21 mouse cellular contexts compared by ENCODE assay signal in genomic region chr3:154127246-154127645, GRCm38 (mm10).
"Had no signal": no experiment of that assay in that cellular context is flagged by ENCODE, and none has a peak within 500 bp of the region (broad histone marks: within the 10 kb centered on the region; RNA-seq: fewer than 3 reads in every experiment).

No protein-coding gene starts in this region.

- H3K9me3 ChIP-seq: lung, embryonic 15.5 days; neural tube, embryonic 13.5 days; neural tube, embryonic 15.5 days had no signal

- H3K36me3 ChIP-seq: lung, embryonic 15.5 days; neural tube, embryonic 13.5 days; neural tube, embryonic 15.5 days had no signal

- H3K4me1 ChIP-seq: lung, embryonic 15.5 days; megakaryocyte, embryonic 14.5 days; neural tube, embryonic 15.5 days had no signal

- H3K9ac ChIP-seq: lung, embryonic 15.5 days; neural tube, embryonic 13.5 days; neural tube, embryonic 15.5 days had no signal

- DNase-seq: lung, adult 2 months; lung, postnatal 14 days; lung, postnatal 36 days; midbrain, embryonic 14.5 days; retina, postnatal 1 day; right cerebral cortex, adult 18-20 months; right cerebral cortex, postnatal 25 days; right cerebral cortex, postnatal 4 days; spleen, adult 18-20 months; thymus, adult 18-20 months; thymus, postnatal 14 days; thymus, postnatal 36 days had no signal

- ATAC-seq: lung, postnatal 0 days; midbrain, embryonic 16.5 days had no signal

- H3K27me3 ChIP-seq: lung, embryonic 15.5 days; megakaryocyte, embryonic 14.5 days; neural tube, embryonic 15.5 days had no signal

- H3K4me3 ChIP-seq: lung, embryonic 15.5 days; megakaryocyte, embryonic 14.5 days; myocyte; neural tube, embryonic 13.5 days; neural tube, embryonic 15.5 days had no signal

- H3K27ac ChIP-seq: lung, embryonic 15.5 days; macrophage; neural tube, embryonic 13.5 days; neural tube, embryonic 15.5 days had no signal

- H3K4me2 ChIP-seq: lung, embryonic 15.5 days; midbrain, embryonic 11.5 days; neural tube, embryonic 13.5 days; neural tube, embryonic 15.5 days had no signal
